Mouse (Mus musculus): ENCODE measurements around the gene Rhov.

- TF ChIP-seq POLR2A (IDR thresholded peaks at IDR 0.05; ENCODE audit: insufficient read depth, low read depth, low read length), result no peak
- TF ChIP-seq CTCF (IDR thresholded peaks at IDR 0.05; ENCODE audit: insufficient read depth, low read depth, low read length), result no peak
Measured at GRCm38 (mm10) chr2:119242548-119242947, 28.5 kb downstream of the Rhov start.

Measured in olfactory bulb, adult 2 months (tissue).